Mouse (Mus musculus) common myeloid progenitor, adult 5-6 weeks (primary cell): ENCODE results near the gene Adgrg6. TPM values are rescaled to one million over a fixed set of nuclear protein-coding genes. Genes with fewer than 3 reads are reported as not detected.

Experiments used
- ATAC-seq: replicated peaks from 2 replicates; pipeline ENCODE4 v1.8.0; 2016; ENCODE audit warnings: low read depth, mild to moderate bottlenecking, moderate TSS enrichment, inconsistent platforms; ENCODE audit not compliant: poor library complexity, severe bottlenecking
- total RNA-seq: library from RNA; stranded (forward); fragments of 200-1000, 187-1606 nt; gene quantifications from 2 replicates; pipeline ENCODE4 v1.2.3, GENCODE M21; 2017

Gene Adgrg6
- total RNA-seq, 1 experiment from 2014 or later = 0.37 TPM

GRCm38 (mm10) chr10:14440860-14441579 is 104.4 kb downstream of the Adgrg6 start:
- ATAC-seq = no peak

GRCm38 (mm10) chr10:14404070-14404469 is 141.4 kb downstream of the Adgrg6 start:
- ATAC-seq = 0 out of 2 replicates have a peak, but pooled peaks have one; percentile 50

- no peak for ATAC-seq
Observed at GRCm38 (mm10) chr10:14401744-14402143, 143.7 kb downstream of the Adgrg6 start.

GRCm38 (mm10) chr10:14391025-14391639 is 154.3 kb downstream of the Adgrg6 start:
- ATAC-seq = peak; percentile 88

GRCm38 (mm10) chr10:14385574-14385973 is 159.9 kb downstream of the Adgrg6 start:
- ATAC-seq = no peak

- no peak for ATAC-seq
Observed at GRCm38 (mm10) chr10:14365065-14365589, 180.3 kb downstream of the Adgrg6 start.

GRCm38 (mm10) chr10:14363226-14363625 is 182.2 kb downstream of the Adgrg6 start:
- ATAC-seq = no peak

- no peak for ATAC-seq
Observed at GRCm38 (mm10) chr10:14358271-14358670, 187.2 kb downstream of the Adgrg6 start.

Other genes starting within 250 kb of the Adgrg6 start
- gene Vta1, start 159.9 kb upstream of the Adgrg6 start, total RNA-seq = 48.5 and 61.6 TPM in 2 replicates
- gene Nmbr, start 159.9 kb upstream of the Adgrg6 start, total RNA-seq = not detected in 2 replicates
- not detected in 2 replicates for gene Gje1, start 172.6 kb upstream of the Adgrg6 start, total RNA-seq